Mouse (Mus musculus): ENCODE results near the gene Sult3a1. TPM values are rescaled to one million over a fixed set of nuclear protein-coding genes. Genes with fewer than 3 reads are reported as not detected.
"Not testable (repeated sequence)": the region's sequence is repeated elsewhere in the genome, so short reads cannot be mapped to it uniquely, and the experiment has no call there.

Sult3a1 gene
- polyA plus RNA-seq (2015; fragmentation: Nextera tagmentation; extraction: Ambion mirVana) = not detected in 2 replicates

GRCm38 (mm10) chr10:33857421-33857820, at the start of gene Sult3a1:
Gene Sult3a1 (plus strand): TSS chr10:33857721.
- Histone ChIP-seq H3K27ac (replicated peaks) (no peak within 1 kb of the TSS), H3K4me2 (no peak within 1 kb of the TSS), H3K4me1 (no peaks in the 10 kb centered on the region), H3K27me3 (replicated peaks) (no peaks in the 10 kb centered on the region), H3K9me3 (no peaks in the 10 kb centered on the region), H3K4me3 (no peak within 1 kb of the TSS), H3K9ac (no peak within 1 kb of the TSS), H3K36me3 (no peaks in the 10 kb centered on the region)
- ATAC-seq (ENCODE audit: extremely low read depth, insufficient number of reproducible peaks, low FRiP score, low TSS enrichment) = no peak

GRCm38 (mm10) chr10:33811807-33812206, 45.7 kb upstream of the Sult3a1 start:
- Histone ChIP-seq H3K9me3 (no peaks in the 10 kb centered on the region), H3K4me1 (no peaks in the 10 kb centered on the region), H3K4me2 (no peak overlapping the region), H3K36me3 (no peaks in the 10 kb centered on the region), H3K27me3 (replicated peaks) (no peaks in the 10 kb centered on the region), H3K9ac (no peak overlapping the region), H3K27ac (replicated peaks) (no peak overlapping the region), H3K4me3 (no peak overlapping the region)
- no peak for ATAC-seq (ENCODE audit: extremely low read depth, insufficient number of reproducible peaks, low FRiP score, low TSS enrichment)
- 5% methylated on average over 1 of the region's 1 CpGs for WGBS

GRCm38 (mm10) chr10:33814266-33814665, 43.3 kb upstream of the Sult3a1 start:
- Histone ChIP-seq H3K27ac (replicated peaks) (no peak overlapping the region), H3K36me3 (no peaks in the 10 kb centered on the region)
- no peak for ATAC-seq (ENCODE audit: extremely low read depth, insufficient number of reproducible peaks, low FRiP score, low TSS enrichment)

GRCm38 (mm10) chr10:33816923-33817322, 40.6 kb upstream of the Sult3a1 start:
- no peak overlapping the region for H3K4me3 ChIP-seq
- H3K36me3 ChIP-seq = no peaks in the 10 kb centered on the region
- no peaks in the 10 kb centered on the region for H3K9me3 ChIP-seq
- H3K27ac ChIP-seq (replicated peaks) = no peak overlapping the region
- no peaks in the 10 kb centered on the region for H3K4me1 ChIP-seq
- no peak overlapping the region for H3K4me2 ChIP-seq
- 58% methylated on average over 1 of the region's 1 CpGs for WGBS
- no peaks in the 10 kb centered on the region for H3K27me3 ChIP-seq (replicated peaks)
- no peak overlapping the region for H3K9ac ChIP-seq
- no peak for ATAC-seq (ENCODE audit: extremely low read depth, insufficient number of reproducible peaks, low FRiP score, low TSS enrichment)

More at GRCm38 (mm10) chr10:33814266-33814665, 43.3 kb upstream of the Sult3a1 start:
- no peak overlapping the region for H3K4me2 ChIP-seq
- no peaks in the 10 kb centered on the region for H3K4me1 ChIP-seq
- no peaks in the 10 kb centered on the region for H3K27me3 ChIP-seq (replicated peaks)
- H3K9me3 ChIP-seq = no peaks in the 10 kb centered on the region
- no peak overlapping the region for H3K4me3 ChIP-seq
- no peak overlapping the region for H3K9ac ChIP-seq

- H3K27ac ChIP-seq (replicated peaks) = no peak overlapping the region
- no peak overlapping the region for H3K4me2 ChIP-seq
- H3K4me1 ChIP-seq = no peaks in the 10 kb centered on the region
- no peak for ATAC-seq (ENCODE audit: extremely low read depth, insufficient number of reproducible peaks, low FRiP score, low TSS enrichment)
- H3K4me3 ChIP-seq = no peak overlapping the region
- no peaks in the 10 kb centered on the region for H3K9me3 ChIP-seq
- H3K27me3 ChIP-seq (replicated peaks) = no peaks in the 10 kb centered on the region
- H3K36me3 ChIP-seq = no peaks in the 10 kb centered on the region
- no peak overlapping the region for H3K9ac ChIP-seq
- WGBS = 91% methylated on average over 3 of the region's 3 CpGs
These were observed 36.6 kb upstream of the Sult3a1 start for GRCm38 (mm10) chr10:33820892-33821291.

GRCm38 (mm10) chr10:33865994-33866393, 8.5 kb downstream of the Sult3a1 start:
- no peaks in the 10 kb centered on the region for H3K36me3 ChIP-seq
- H3K4me3 ChIP-seq = no peak overlapping the region
- no peak overlapping the region for H3K4me2 ChIP-seq
- 73% methylated on average over 2 of the region's 2 CpGs for WGBS
- H3K9me3 ChIP-seq = no peaks in the 10 kb centered on the region
- no peak overlapping the region for H3K9ac ChIP-seq
- H3K27me3 ChIP-seq (replicated peaks) = no peaks in the 10 kb centered on the region
- no peak overlapping the region for H3K27ac ChIP-seq (replicated peaks)
- no peaks in the 10 kb centered on the region for H3K4me1 ChIP-seq
- ATAC-seq (ENCODE audit: extremely low read depth, insufficient number of reproducible peaks, low FRiP score, low TSS enrichment) = no peak

- no peak for ATAC-seq (ENCODE audit: extremely low read depth, insufficient number of reproducible peaks, low FRiP score, low TSS enrichment)
- H3K9me3 ChIP-seq = no peaks in the 10 kb centered on the region
- no peak overlapping the region for H3K4me3 ChIP-seq
- WGBS = 17% methylated on average over 1 of the region's 1 CpGs
- no peak overlapping the region for H3K4me2 ChIP-seq
- H3K9ac ChIP-seq = no peak overlapping the region
- H3K4me1 ChIP-seq = no peaks in the 10 kb centered on the region
- H3K27me3 ChIP-seq (replicated peaks) = no peaks in the 10 kb centered on the region
- H3K36me3 ChIP-seq = no peaks in the 10 kb centered on the region
- H3K27ac ChIP-seq (replicated peaks) = no peak overlapping the region
These were observed 12.9 kb downstream of the Sult3a1 start for GRCm38 (mm10) chr10:33870441-33870840.

GRCm38 (mm10) chr10:33872672-33873398, 15.3 kb downstream of the Sult3a1 start:
- H3K27ac ChIP-seq (replicated peaks) = no peak overlapping the region
- no peak for ATAC-seq (ENCODE audit: extremely low read depth, insufficient number of reproducible peaks, low FRiP score, low TSS enrichment)
- no peaks in the 10 kb centered on the region for H3K27me3 ChIP-seq (replicated peaks)
- no peak overlapping the region for H3K4me2 ChIP-seq
- H3K36me3 ChIP-seq = no peaks in the 10 kb centered on the region
- no peak overlapping the region for H3K4me3 ChIP-seq
- no peaks in the 10 kb centered on the region for H3K9me3 ChIP-seq
- H3K9ac ChIP-seq = no peak overlapping the region
- H3K4me1 ChIP-seq = no peaks in the 10 kb centered on the region
- WGBS = 76% methylated on average over 2 of the region's 2 CpGs

GRCm38 (mm10) chr10:33882411-33882810, 24.9 kb downstream of the Sult3a1 start:
- H3K4me2 ChIP-seq; H3K9ac ChIP-seq; H3K9me3 ChIP-seq; H3K4me3 ChIP-seq; H3K4me1 ChIP-seq; H3K36me3 ChIP-seq; ATAC-seq (ENCODE audit: extremely low read depth, insufficient number of reproducible peaks, low FRiP score, low TSS enrichment); H3K27ac ChIP-seq (replicated peaks); H3K27me3 ChIP-seq (replicated peaks): not testable (repeated sequence)
- WGBS = 72% methylated on average over 2 of the region's 2 CpGs

GRCm38 (mm10) chr10:33901520-33901919, 44.0 kb downstream of the Sult3a1 start:
- not testable (repeated sequence) for H3K4me2 ChIP-seq; H3K9ac ChIP-seq; H3K4me1 ChIP-seq; H3K9me3 ChIP-seq; H3K36me3 ChIP-seq; H3K27me3 ChIP-seq (replicated peaks); H3K27ac ChIP-seq (replicated peaks); H3K4me3 ChIP-seq; ATAC-seq (ENCODE audit: extremely low read depth, insufficient number of reproducible peaks, low FRiP score, low TSS enrichment)
- 70% methylated on average over 1 of the region's 1 CpGs for WGBS

- Histone ChIP-seq H3K27me3 (replicated peaks) (no peaks in the 10 kb centered on the region), H3K4me2 (peak within 1 kb of the TSS; percentile 74), H3K9ac (peak within 1 kb of the TSS; percentile 69), H3K9me3 (no peaks in the 10 kb centered on the region), H3K27ac (replicated peaks) (no peak within 1 kb of the TSS), H3K4me3 (peak within 1 kb of the TSS; percentile 52), H3K4me1 (no peaks in the 10 kb centered on the region), H3K36me3 (no peaks in the 10 kb centered on the region)
- 6% methylated on average over 17 of the region's 17 CpGs for WGBS
- 0 out of 2 replicates have a peak, but pooled peaks have one; percentile 25 for ATAC-seq (ENCODE audit: extremely low read depth, insufficient number of reproducible peaks, low FRiP score, low TSS enrichment)
These were observed 47.3 kb downstream of the Sult3a1 start, which contains the start of gene Rsph4a for GRCm38 (mm10) chr10:33904530-33905481. Gene Rsph4a (plus strand): TSS chr10:33905111.

Measured in heart, embryonic 13.5 days (tissue).